Mouse (Mus musculus) embryonic facial prominence, embryonic 15.5 days (tissue): ENCODE data around the gene Cmklr1. TPM values are rescaled to one million over a fixed set of nuclear protein-coding genes. Genes with fewer than 3 reads are reported as not detected.
"Not testable (repeated sequence)": the region's sequence is repeated elsewhere in the genome, so short reads cannot be mapped to it uniquely, and the experiment has no call there.

Source experiments
- ATAC-seq: fragments of 200-750 bp; cut with Nextera tagmentation; 2 replicates; pipeline ENCODE4 v1.8.0; 2017; ENCODE audit warnings: low read depth, moderate TSS enrichment; ENCODE audit not compliant: insufficient number of reproducible peaks, low FRiP score, low TSS enrichment
- H3K27ac ChIP-seq: fragments of 300-500 bp; sonication (generic); replicated peaks from 2 replicates; pipeline ENCODE4 v1.5.1; 2015; ENCODE audit warnings: mild to moderate bottlenecking, inconsistent platforms
- H3K27me3 ChIP-seq: fragments of 300-500 bp; sonication (generic); 2 replicates; pipeline ENCODE4 v1.6.1; 2015; ENCODE audit warnings: inconsistent platforms
- H3K36me3 ChIP-seq: fragments of 300-500 bp; sonication (generic); 2 replicates; pipeline ENCODE4 v1.6.1; 2015; ENCODE audit warnings: mild to moderate bottlenecking, inconsistent platforms
- H3K4me1 ChIP-seq: fragments of 300-500 bp; sonication (generic); 2 replicates; pipeline ENCODE4 v1.6.1; 2015; ENCODE audit warnings: inconsistent platforms
- H3K4me2 ChIP-seq: fragments of 300-500 bp; sonication (generic); replicated peaks from 2 replicates; pipeline ENCODE4 v1.6.1; 2015; ENCODE audit warnings: mild to moderate bottlenecking, inconsistent platforms
- H3K4me3 ChIP-seq: fragments of 300-500 bp; sonication (generic); replicated peaks from 2 replicates; pipeline ENCODE4 v1.5.1; 2015; ENCODE audit warnings: mild to moderate bottlenecking, inconsistent platforms
- H3K9ac ChIP-seq: fragments of 300-500 bp; sonication (generic); 2 replicates; pipeline ENCODE4 v1.6.1; 2015; ENCODE audit warnings: inconsistent platforms
- H3K9me3 ChIP-seq: fragments of 300-500 bp; sonication (generic); replicated peaks from 2 replicates; pipeline ENCODE4 v1.6.1; 2016; ENCODE audit warnings: inconsistent platforms
- WGBS: fragments of 180-500 bp; shearing (Covaris S2); methylation state at CpG from one replicate; pipeline ENCODE4 v1.1.7; 2015; 5-methylcytosine and 5-hydroxymethylcytosine counted together
- polyA plus RNA-seq: library from polyadenylated mRNA; unstranded; fragments of >200 nt; fragmentation: Nextera tagmentation; extraction: Ambion mirVana; gene quantifications from 2 replicates; pipeline ENCODE4 v1.2.1, GENCODE M21; 2015

The Cmklr1 gene
- polyA plus RNA-seq, 1 experiment from 2014 or later, result 7.0 TPM

DNA sequence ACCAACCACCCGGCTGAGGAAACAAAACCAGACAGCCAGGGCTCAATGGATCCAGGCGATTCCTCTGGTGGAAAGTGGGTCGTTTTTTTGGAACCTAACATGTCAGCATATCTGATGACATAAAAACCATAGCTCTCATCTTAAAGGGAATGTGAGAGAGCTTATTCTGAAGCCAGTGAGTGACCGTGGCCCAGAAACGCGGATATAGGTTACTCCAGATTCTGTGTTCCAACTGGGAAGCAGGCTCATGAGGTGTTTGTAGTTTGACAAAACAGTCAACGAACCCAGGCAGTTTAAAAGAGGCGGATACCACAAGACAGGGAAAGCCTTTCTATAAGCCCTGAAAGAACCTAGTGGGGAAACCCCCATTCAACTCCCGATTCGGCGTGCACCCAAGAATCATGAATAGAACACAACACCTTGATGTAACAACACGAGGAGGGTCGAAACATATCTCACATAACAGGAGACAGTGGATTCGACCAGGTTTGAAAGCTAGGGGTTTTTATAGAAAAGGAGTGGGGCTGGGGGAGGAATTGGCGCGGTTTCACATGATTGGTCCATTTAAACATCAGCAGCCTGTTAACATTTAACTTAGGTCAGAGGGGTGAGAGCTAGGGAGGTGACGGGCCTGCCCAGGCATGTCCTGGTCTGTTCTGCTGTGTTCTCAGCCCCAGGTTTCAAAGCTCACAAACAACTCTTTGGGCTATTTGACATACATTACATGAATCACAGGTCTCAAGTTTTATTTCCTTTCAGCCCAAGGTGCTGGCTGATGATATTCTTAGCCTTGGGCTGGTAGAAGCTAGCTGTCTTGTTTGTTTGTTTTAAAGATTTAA is 64.4 kb downstream of the Cmklr1 start:
- H3K4me3 ChIP-seq, result not testable (repeated sequence)

DNA sequence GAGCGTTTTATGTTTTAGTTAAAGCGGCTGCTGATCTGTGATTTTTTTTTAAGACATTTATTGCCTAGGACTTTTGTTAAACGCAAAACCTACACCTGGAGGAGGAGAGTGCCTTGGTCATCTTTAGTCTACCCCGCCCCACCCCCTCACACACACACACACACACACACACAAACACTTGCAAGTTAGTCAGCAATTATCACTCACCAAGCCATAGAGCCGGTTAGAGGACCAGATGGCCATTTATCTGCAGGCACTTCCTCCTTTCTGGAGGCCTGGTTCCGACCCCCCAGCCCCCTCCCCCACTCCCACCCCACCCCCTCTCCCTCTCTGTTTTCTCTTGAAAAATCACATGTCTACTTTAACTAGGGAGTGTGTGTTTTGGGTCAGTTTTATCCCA is 65.8 kb downstream of the Cmklr1 start:
- 44% methylated on average over 6 of the region's 6 CpGs for WGBS
- Histone ChIP-seq H3K4me1 (0 out of 2 replicates have a peak, but pooled peaks cover 2% of the 10 kb centered on the region), H3K36me3 (no peaks in the 10 kb centered on the region), H3K4me3 (no peak overlapping the region), H3K27me3 (no peaks in the 10 kb centered on the region), H3K9me3 (no peaks in the 10 kb centered on the region), H3K27ac (no peak overlapping the region), H3K4me2 (no peak overlapping the region), H3K9ac (no peak overlapping the region)
- no peak for ATAC-seq

More for the DNA sequence above, 64.4 kb downstream of the Cmklr1 start:
- not testable (repeated sequence) for H3K36me3 ChIP-seq, H3K9ac ChIP-seq, H3K9me3 ChIP-seq, H3K27me3 ChIP-seq, H3K4me1 ChIP-seq, H3K27ac ChIP-seq, H3K4me2 ChIP-seq, ATAC-seq
- WGBS, result 69% methylated on average over 17 of the region's 17 CpGs

DNA sequence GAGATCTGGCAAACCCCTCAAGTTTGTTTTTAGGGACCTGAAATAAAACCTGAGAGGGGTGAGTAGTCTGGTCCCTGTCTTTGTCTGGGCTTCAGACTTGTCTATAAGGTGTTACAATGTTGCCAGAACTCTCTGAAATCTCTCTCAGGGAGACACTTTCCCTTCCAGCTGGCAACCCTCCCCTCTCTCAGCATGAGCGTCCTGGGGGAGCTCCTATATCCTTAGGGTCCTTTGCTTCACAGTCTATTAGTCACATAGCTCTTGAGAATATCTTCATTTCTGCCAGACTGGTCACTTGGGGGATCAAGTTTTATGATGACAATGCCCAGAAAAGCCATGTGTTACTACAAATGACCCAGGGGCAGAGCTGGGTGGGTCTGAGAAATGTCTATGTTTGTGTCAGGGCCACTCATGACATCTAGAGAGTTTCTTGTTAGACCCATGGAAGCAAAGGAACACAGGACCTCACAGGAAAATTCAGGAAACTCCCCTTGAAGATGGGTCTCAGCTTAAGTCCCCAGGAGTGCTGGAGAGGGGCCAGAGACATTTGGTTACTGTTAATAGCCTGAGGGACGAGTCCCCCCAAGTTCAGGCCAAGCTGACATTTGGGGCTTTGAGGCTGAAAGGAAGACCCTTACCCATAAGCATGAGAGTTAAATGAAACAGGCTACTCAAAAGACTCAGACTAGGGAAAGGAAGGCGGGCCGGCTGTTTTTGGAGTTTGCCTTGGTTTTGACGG is 66.6 kb downstream of the Cmklr1 start:
- H3K9ac ChIP-seq, result no peak overlapping the region
- WGBS, result 64% methylated on average over 5 of the region's 5 CpGs
- H3K27me3 ChIP-seq, result no peaks in the 10 kb centered on the region
- no peak overlapping the region for H3K4me3 ChIP-seq
- no peak overlapping the region for H3K4me2 ChIP-seq
- 0 out of 2 replicates have a peak, but pooled peaks cover 2% of the 10 kb centered on the region for H3K4me1 ChIP-seq
- no peak overlapping the region for H3K27ac ChIP-seq
- no peak for ATAC-seq
- H3K36me3 ChIP-seq, result no peaks in the 10 kb centered on the region
- no peaks in the 10 kb centered on the region for H3K9me3 ChIP-seq

DNA sequence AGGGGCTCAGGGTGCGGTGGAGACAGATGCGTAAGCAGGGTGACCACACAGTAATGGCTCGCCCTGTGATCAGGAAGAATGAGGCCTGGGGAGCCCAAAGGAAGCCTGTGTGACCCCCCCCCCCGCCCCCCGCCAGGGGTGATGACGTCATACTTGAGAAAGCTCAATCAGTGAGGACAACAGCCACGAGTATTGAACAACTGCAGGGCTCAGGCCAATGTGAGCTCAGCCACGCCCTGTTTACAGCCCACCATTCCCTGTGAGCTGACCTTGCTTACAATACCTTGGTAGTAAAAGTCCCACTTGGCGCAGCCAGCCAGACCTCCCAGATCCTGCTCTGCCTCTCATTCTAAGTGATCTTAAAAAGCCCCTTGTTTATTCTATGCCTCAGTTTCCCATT is 69.4 kb downstream of the Cmklr1 start:
- Histone ChIP-seq H3K36me3 (no peaks in the 10 kb centered on the region), H3K27me3 (no peaks in the 10 kb centered on the region), H3K9ac (no peak overlapping the region), H3K27ac (no peak overlapping the region), H3K4me3 (no peak overlapping the region), H3K4me2 (no peak overlapping the region), H3K9me3 (no peaks in the 10 kb centered on the region), H3K4me1 (peaks cover 6% of the 10 kb centered on the region; the same call in 1 of the 2 replicates)
- ATAC-seq, result no peak
- WGBS, result 61% methylated on average over 9 of the region's 9 CpGs

DNA sequence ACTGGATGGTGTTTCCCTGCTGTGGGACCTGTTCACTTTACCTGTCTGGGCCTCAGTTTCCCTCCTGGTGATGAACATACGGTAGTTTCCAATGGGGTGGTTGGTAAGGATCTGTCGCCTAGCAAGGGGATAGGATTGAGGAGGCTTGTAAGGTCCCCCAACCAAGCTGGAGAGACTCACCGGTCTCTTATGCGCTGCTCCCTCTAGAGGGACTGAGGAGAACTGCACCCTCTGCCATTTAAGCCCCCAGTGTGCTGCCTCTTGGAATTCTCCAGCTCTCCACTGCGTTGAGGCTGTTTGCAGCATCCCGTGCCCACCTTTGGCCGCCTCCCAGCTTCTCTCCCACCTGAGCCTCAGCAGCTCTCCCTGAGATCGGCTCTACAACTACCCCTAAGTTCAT is 70.0 kb downstream of the Cmklr1 start:
- Histone ChIP-seq H3K4me3 (no peak overlapping the region), H3K4me1 (peaks cover 6% of the 10 kb centered on the region; the same call in 1 of the 2 replicates), H3K9me3 (no peaks in the 10 kb centered on the region), H3K9ac (no peak overlapping the region), H3K27me3 (no peaks in the 10 kb centered on the region), H3K4me2 (no peak overlapping the region), H3K27ac (no peak overlapping the region), H3K36me3 (no peaks in the 10 kb centered on the region)
- 47% methylated on average over 8 of the region's 8 CpGs for WGBS
- no peak for ATAC-seq

DNA sequence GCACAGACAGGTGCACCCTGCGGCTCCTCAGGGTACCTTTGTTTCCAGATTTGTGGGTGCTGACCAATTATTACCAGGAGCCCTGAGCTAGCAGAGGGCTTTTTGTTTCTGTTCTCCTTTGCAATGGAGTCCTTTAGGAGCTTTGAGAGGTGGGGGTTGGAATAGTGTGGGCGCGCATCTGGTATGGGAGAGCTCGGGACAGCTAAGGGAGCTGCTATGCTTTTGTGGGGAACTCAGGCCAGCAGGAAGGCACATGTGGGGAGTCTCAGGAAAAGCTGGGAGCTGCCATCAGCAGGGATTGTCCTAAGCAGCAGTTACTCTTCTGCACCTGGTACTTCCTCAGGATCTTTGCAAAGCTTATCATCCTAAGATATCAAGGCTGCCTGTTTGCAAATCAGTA is 71.1 kb downstream of the Cmklr1 start:
- Histone ChIP-seq H3K27me3 (no peaks in the 10 kb centered on the region), H3K36me3 (0 out of 2 replicates have a peak, but pooled peaks cover 2% of the 10 kb centered on the region), H3K9me3 (no peaks in the 10 kb centered on the region), H3K9ac (no peak overlapping the region), H3K4me3 (no peak overlapping the region), H3K4me2 (no peak overlapping the region), H3K4me1 (peaks cover 6% of the 10 kb centered on the region; the same call in 1 of the 2 replicates), H3K27ac (no peak overlapping the region)
- ATAC-seq, result no peak
- WGBS, result 79% methylated on average over 4 of the region's 4 CpGs

DNA sequence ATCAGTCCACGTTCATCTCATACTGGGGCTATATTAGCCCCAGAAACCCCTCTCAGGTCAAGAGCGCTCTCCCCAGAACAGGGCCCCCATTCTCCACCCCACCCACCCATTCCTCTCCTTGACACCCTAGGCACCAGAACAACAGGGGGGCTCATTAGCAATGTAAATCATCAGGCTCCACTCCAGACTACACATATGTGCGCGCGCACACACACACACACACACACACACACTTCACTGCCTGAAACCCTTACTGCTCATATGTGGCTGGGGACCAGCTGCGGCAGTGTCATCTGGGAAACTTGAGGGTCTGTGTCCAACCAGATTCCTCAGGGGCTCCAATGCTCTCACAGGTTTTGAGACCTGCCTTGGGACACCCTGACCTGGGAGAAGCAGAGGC is 71.8 kb downstream of the Cmklr1 start:
- Histone ChIP-seq H3K9ac (no peak overlapping the region), H3K27ac (no peak overlapping the region), H3K9me3 (no peaks in the 10 kb centered on the region), H3K27me3 (no peaks in the 10 kb centered on the region), H3K4me2 (no peak overlapping the region), H3K36me3 (0 out of 2 replicates have a peak, but pooled peaks cover 2% of the 10 kb centered on the region), H3K4me1 (peaks cover 6% of the 10 kb centered on the region; the same call in 1 of the 2 replicates), H3K4me3 (no peak overlapping the region)
- 77% methylated on average over 6 of the region's 6 CpGs for WGBS
- ATAC-seq, result no peak

DNA sequence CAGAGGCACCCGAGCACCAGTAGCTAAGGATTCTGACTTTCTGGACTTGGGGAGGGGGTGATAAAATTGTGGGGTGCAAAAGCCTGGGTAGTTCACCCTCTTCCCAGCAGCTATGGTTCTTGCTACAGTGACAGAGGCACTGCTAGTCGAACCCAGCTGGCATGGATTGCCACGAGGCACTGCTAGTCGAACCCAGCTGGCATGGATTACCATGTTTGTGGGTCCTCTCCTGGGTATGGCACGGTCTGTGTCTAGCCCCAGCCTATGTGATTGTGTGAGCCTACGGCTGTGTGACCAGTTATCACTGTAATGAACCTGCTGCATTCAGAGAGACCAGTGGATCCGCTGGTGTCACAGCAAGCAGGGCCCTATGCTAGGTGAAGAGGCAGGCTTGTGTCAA is 72.7 kb downstream of the Cmklr1 start:
- Histone ChIP-seq H3K4me2 (no peak overlapping the region), H3K27ac (no peak overlapping the region), H3K27me3 (no peaks in the 10 kb centered on the region), H3K9ac (no peak overlapping the region), H3K9me3 (no peaks in the 10 kb centered on the region), H3K4me3 (no peak overlapping the region), H3K4me1 (peaks cover 6% of the 10 kb centered on the region; the same call in 1 of the 2 replicates), H3K36me3 (0 out of 2 replicates have a peak, but pooled peaks cover 2% of the 10 kb centered on the region)
- WGBS, result 65% methylated on average over 7 of the region's 7 CpGs
- no peak for ATAC-seq

DNA sequence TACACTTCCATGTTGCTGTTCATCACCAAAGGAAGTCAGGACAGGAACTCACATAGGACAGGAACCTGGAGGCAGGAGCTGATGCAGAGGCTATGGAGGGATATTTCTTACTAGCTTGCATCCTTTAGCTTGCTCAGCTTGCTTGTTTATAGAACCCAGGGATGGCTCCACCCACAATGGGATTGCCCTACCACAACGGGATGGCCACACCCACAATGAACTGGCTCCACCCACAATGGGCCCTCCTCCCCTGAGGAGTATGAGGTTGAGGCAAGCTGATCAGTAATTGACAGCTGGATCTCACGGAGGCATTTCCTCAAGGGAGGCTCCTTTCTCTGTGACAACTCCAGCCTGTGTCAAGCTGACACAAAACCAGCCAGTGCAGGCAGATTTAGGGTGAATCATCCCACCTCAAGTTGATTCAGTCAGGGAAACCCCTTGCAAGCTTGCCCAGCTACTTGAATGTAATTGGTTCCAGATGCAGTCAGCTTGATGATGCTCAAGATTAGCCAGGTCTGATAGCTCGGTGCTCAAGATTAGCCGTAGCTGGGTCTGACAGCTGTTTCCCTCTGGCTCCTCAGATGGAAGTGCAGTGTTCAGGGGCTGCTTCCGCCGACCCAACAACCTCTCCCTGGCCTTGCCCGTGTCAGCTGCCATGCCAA is 80.0 kb downstream of the Cmklr1 start:
- H3K4me2 ChIP-seq, result no peak overlapping the region
- 0 out of 2 replicates have a peak, but pooled peaks cover 2% of the 10 kb centered on the region for H3K36me3 ChIP-seq
- H3K4me1 ChIP-seq, result no peaks in the 10 kb centered on the region
- WGBS, result 29% methylated on average over 7 of the region's 7 CpGs
- no peaks in the 10 kb centered on the region for H3K9me3 ChIP-seq
- no peaks in the 10 kb centered on the region; the same call in 1 of the 2 replicates for H3K27me3 ChIP-seq
- no peak for ATAC-seq
- no peak overlapping the region for H3K27ac ChIP-seq
- H3K9ac ChIP-seq, result no peak overlapping the region
- no peak overlapping the region for H3K4me3 ChIP-seq

DNA sequence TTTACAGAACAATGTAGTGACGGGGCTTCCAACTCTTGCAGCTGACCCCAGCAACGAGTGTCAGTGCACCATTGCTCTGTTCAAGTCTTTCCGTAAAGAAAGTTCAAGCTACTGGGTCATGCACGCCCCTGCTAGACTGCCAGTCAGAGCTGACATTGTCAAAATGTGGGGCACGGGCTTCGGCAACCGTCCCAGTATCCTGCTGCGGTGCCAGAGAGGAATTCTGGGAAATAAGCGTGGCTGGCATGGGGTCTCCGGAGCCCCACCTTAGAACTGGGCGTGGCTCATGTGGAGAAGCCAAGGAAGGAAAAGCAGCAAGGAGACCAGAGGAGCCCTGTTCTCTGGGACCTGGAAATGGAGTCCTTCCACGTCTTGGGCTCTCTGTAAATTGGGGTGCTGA is 84.4 kb downstream of the Cmklr1 start:
- H3K9me3 ChIP-seq, result no peaks in the 10 kb centered on the region
- H3K27ac ChIP-seq, result no peak overlapping the region
- H3K4me1 ChIP-seq, result no peaks in the 10 kb centered on the region
- 71% methylated on average over 12 of the region's 12 CpGs for WGBS
- H3K4me3 ChIP-seq, result no peak overlapping the region
- H3K4me2 ChIP-seq, result no peak overlapping the region
- H3K36me3 ChIP-seq, result no peaks in the 10 kb centered on the region
- no peaks in the 10 kb centered on the region; the same call in 1 of the 2 replicates for H3K27me3 ChIP-seq
- no peak overlapping the region for H3K9ac ChIP-seq
- ATAC-seq, result no peak
